In the genomic region with DNA sequence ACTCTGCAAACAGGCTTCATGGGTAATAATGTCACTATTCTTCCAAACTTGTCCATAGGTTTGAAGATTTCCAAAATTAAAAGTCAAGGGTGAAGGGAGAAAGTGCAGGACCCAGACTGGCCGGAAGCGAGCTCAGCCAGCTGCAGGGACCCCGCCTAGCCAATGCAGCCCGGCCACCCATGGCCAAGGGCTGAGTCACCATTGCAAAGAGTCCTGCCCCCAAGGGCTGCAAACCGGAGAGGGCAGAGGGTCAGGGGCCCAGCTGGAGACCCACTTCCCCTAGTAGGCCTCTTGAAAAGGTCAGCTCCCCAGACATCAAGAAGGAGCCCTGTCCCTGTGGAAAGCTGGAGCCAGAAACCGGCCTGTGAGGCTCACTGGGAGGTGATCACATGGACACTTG, we compare ENCODE assay signal across 17 mouse cellular contexts.
DNase-seq lines count a peak whose midpoint lies in the region; ATAC-seq and TF ChIP-seq lines count a peak whose summit lies in the region.
"Had no signal": no experiment of that assay in that cellular context is flagged by ENCODE, and none has a peak within 500 bp of the region (broad histone marks: within the 10 kb centered on the region; RNA-seq: fewer than 3 reads in every experiment).

No protein-coding gene starts in this region.

- no peaks in the 10 kb centered on the region for H3K79me2 ChIP-seq in heart, adult 2 months (replicated peaks; ENCODE audit: control insufficient read depth, insufficient read depth, low read length)

- TF ChIP-seq CTCF in heart, adult 2 months (IDR thresholded peaks at IDR 0.05): no peak

- H3K4me2 ChIP-seq in midbrain, embryonic 11.5 days: no peak overlapping the region
- H3K4me2 ChIP-seq: embryonic facial prominence, embryonic 12.5 days; forebrain, embryonic 15.5 days; heart, embryonic 13.5 days; hindbrain, embryonic 13.5 days had no signal

- no peaks in the 10 kb centered on the region for H3K4me1 ChIP-seq in heart, adult 2 months (ENCODE audit: control insufficient read depth, insufficient read depth, low read length)
- H3K4me1 ChIP-seq in midbrain, embryonic 10.5 days: peaks cover 5% of the 10 kb centered on the region
- no peaks in the 10 kb centered on the region for H3K4me1 ChIP-seq in midbrain, embryonic 11.5 days (ENCODE audit: control insufficient read depth, insufficient read depth, low read length)
- H3K4me1 ChIP-seq: embryonic facial prominence, embryonic 12.5 days; heart, embryonic 13.5 days had no signal

- H3K9me3 ChIP-seq in midbrain, embryonic 10.5 days (replicated peaks): no peaks in the 10 kb centered on the region
- no peaks in the 10 kb centered on the region for H3K9me3 ChIP-seq in midbrain, embryonic 11.5 days (ENCODE audit: control insufficient read depth, low read length)
- H3K9me3 ChIP-seq: embryonic facial prominence, embryonic 12.5 days; forebrain, embryonic 15.5 days; heart, embryonic 13.5 days; hindbrain, embryonic 13.5 days had no signal

- no peak for TF ChIP-seq EP300 in heart, adult 2 months (IDR thresholded peaks at IDR 0.05; ENCODE audit: insufficient read depth, low read depth, low read length)

- H3K27me3 ChIP-seq in heart, adult 2 months (ENCODE audit: control insufficient read depth, insufficient read depth, low read length): no peaks in the 10 kb centered on the region
- H3K27me3 ChIP-seq in midbrain, embryonic 10.5 days (ENCODE audit: low read depth, poor library complexity, severe bottlenecking): peaks cover 8% of the 10 kb centered on the region
- no peaks in the 10 kb centered on the region for H3K27me3 ChIP-seq in midbrain, embryonic 11.5 days (ENCODE audit: control insufficient read depth, insufficient read depth, low read length)
- H3K27me3 ChIP-seq: embryonic facial prominence, embryonic 12.5 days; forebrain, embryonic 15.5 days; heart, embryonic 13.5 days had no signal

- no peak for TF ChIP-seq POLR2A in heart, adult 2 months (IDR thresholded peaks at IDR 0.05; ENCODE audit: insufficient read depth, low read depth, low read length)

- intact Hi-C loops in gastrocnemius, postnatal 14 days (cut with DNase I; ENCODE audit: low total_unique reads): no loop called here
- intact Hi-C loops in heart, adult 2 months (cut with DNase I): no loop called here
- intact Hi-C loops in heart, postnatal 10 days (cut with DNase I): no loop called here

- H3K4me3 ChIP-seq in heart, adult 2 months: no peak overlapping the region
- H3K4me3 ChIP-seq in midbrain, embryonic 10.5 days: no peak overlapping the region
- H3K4me3 ChIP-seq in midbrain, embryonic 11.5 days (ENCODE audit: low read depth, low read length): no peak overlapping the region
- H3K4me3 ChIP-seq: embryonic facial prominence, embryonic 12.5 days; forebrain, embryonic 15.5 days; heart, embryonic 13.5 days; hindbrain, embryonic 13.5 days had no signal

- H3K9ac ChIP-seq in heart, adult 2 months (ENCODE audit: low read depth, low read length): no peak overlapping the region
- no peak overlapping the region for H3K9ac ChIP-seq in midbrain, embryonic 11.5 days (ENCODE audit: low read length)
- H3K9ac ChIP-seq: embryonic facial prominence, embryonic 12.5 days; forebrain, embryonic 15.5 days; heart, embryonic 13.5 days; hindbrain, embryonic 13.5 days had no signal

- no peak for ATAC-seq in midbrain, embryonic 11.5 days (ENCODE audit: low FRiP score)
- ATAC-seq: forebrain, embryonic 15.5 days; hindbrain, postnatal 0 days had no signal

- DNase-seq in gastrocnemius, postnatal 14 days: peak; percentile 14
- no peak for DNase-seq in gastrocnemius, postnatal 10 days
- DNase-seq in heart, adult 2 months: peak; percentile 18 to 26
- no peak for DNase-seq in heart, postnatal 10 days
- DNase-seq in midbrain, embryonic 10.5 days (ENCODE audit: low spot score): no peak
- no peak for DNase-seq in midbrain, embryonic 11.5 days (ENCODE audit: low spot score, missing footprints)
- DNase-seq: adrenal gland, adult 2 months; adrenal gland, postnatal 25 days; cerebellum, adult 18-20 months; cerebellum, adult 9-11 months; cerebellum, postnatal 36 days; kidney, adult 11 months had no signal

- H3K36me3 ChIP-seq in heart, adult 2 months (ENCODE audit: control insufficient read depth, insufficient read depth, low read length): no peaks in the 10 kb centered on the region
- H3K36me3 ChIP-seq in midbrain, embryonic 10.5 days: no peaks in the 10 kb centered on the region
- H3K36me3 ChIP-seq in midbrain, embryonic 11.5 days (ENCODE audit: control insufficient read depth, insufficient read depth, low read length): no peaks in the 10 kb centered on the region
- H3K36me3 ChIP-seq: embryonic facial prominence, embryonic 12.5 days; forebrain, embryonic 15.5 days; heart, embryonic 13.5 days; hindbrain, embryonic 13.5 days had no signal

- H3K27ac ChIP-seq in heart, adult 2 months: no peak overlapping the region
- peak overlapping the region; percentile 49; the same call in 1 of the 2 replicates for H3K27ac ChIP-seq in midbrain, embryonic 10.5 days (replicated peaks)
- no peak overlapping the region for H3K27ac ChIP-seq in midbrain, embryonic 11.5 days (ENCODE audit: low read depth, low read length)
- H3K27ac ChIP-seq: embryonic facial prominence, embryonic 12.5 days; forebrain, embryonic 15.5 days; heart, embryonic 13.5 days; hindbrain, embryonic 13.5 days; hindbrain, postnatal 0 days had no signal

- WGBS in heart, adult 2 months: 42% methylated on average over 6 of the region's 6 CpGs
- WGBS in midbrain, embryonic 10.5 days: 60% methylated on average over 6 of the region's 6 CpGs
- 62% methylated on average over 6 of the region's 6 CpGs for WGBS in midbrain, embryonic 11.5 days

Comparison
In these comparisons a context has a peak if more than half of its experiments do, and no peak if none do; other contexts are left out.
1. DNase-seq: peak in gastrocnemius, postnatal 14 days (single experiment) and heart, adult 2 months (2 of 2); none in gastrocnemius, postnatal 10 days (single experiment), heart, postnatal 10 days (0 of 2), midbrain, embryonic 10.5 days (single experiment) and midbrain, embryonic 11.5 days (single experiment).